ENCODE assay signal across 33 mouse cellular contexts in genomic region chr14:86788880-86789641, GRCm38 (mm10).
DNase-seq lines count a peak whose midpoint lies in the region; ATAC-seq lines count a peak whose summit lies in the region.
"Had no signal": no experiment of that assay in that cellular context is flagged by ENCODE, and none has a peak within 500 bp of the region (broad histone marks: within the 10 kb centered on the region; RNA-seq: fewer than 3 reads in every experiment).

No protein-coding gene starts in this region.

- H3K9me3 ChIP-seq in kidney, embryonic 15.5 days (replicated peaks): no peaks in the 10 kb centered on the region
- no peaks in the 10 kb centered on the region for H3K9me3 ChIP-seq in neural tube, embryonic 12.5 days
- no peaks in the 10 kb centered on the region for H3K9me3 ChIP-seq in neural tube, embryonic 15.5 days (replicated peaks)
- H3K9me3 ChIP-seq: embryonic facial prominence, embryonic 13.5 days; forebrain, embryonic 10.5 days; forebrain, embryonic 15.5 days; G1E; heart, embryonic 13.5 days; liver, embryonic 12.5 days; megakaryocyte, embryonic 14.5 days; stomach, embryonic 15.5 days had no signal

- H3K9ac ChIP-seq in kidney, embryonic 15.5 days: no peak overlapping the region
- no peak overlapping the region for H3K9ac ChIP-seq in neural tube, embryonic 12.5 days
- no peak overlapping the region for H3K9ac ChIP-seq in neural tube, embryonic 15.5 days (replicated peaks)
- H3K9ac ChIP-seq: embryonic facial prominence, embryonic 13.5 days; forebrain, embryonic 15.5 days; heart, embryonic 13.5 days; liver, embryonic 12.5 days; liver, postnatal 0 days; stomach, embryonic 15.5 days had no signal

- 0 out of 2 replicates have a peak, but pooled peaks cover under 1% of the 10 kb centered on the region for H3K36me3 ChIP-seq in kidney, embryonic 15.5 days
- no peaks in the 10 kb centered on the region for H3K36me3 ChIP-seq in neural tube, embryonic 12.5 days
- H3K36me3 ChIP-seq in neural tube, embryonic 15.5 days: no peaks in the 10 kb centered on the region
- H3K36me3 ChIP-seq: embryonic facial prominence, embryonic 13.5 days; forebrain, embryonic 15.5 days; stomach, embryonic 15.5 days had no signal

- H3K4me1 ChIP-seq in kidney, embryonic 15.5 days: no peaks in the 10 kb centered on the region
- H3K4me1 ChIP-seq in neural tube, embryonic 12.5 days: 0 out of 2 replicates have a peak, but pooled peaks cover 4% of the 10 kb centered on the region
- peaks cover 4% of the 10 kb centered on the region; the same call in 1 of the 2 replicates for H3K4me1 ChIP-seq in neural tube, embryonic 15.5 days
- H3K4me1 ChIP-seq: embryonic facial prominence, embryonic 13.5 days; liver, embryonic 12.5 days; stomach, embryonic 15.5 days had no signal

- 64% methylated on average over 6 of the region's 6 CpGs for WGBS in kidney, embryonic 15.5 days
- WGBS in neural tube, embryonic 12.5 days: 77% methylated on average over 6 of the region's 6 CpGs
- WGBS in neural tube, embryonic 15.5 days: 66% methylated on average over 6 of the region's 6 CpGs

- H3K27me3 ChIP-seq in kidney, embryonic 15.5 days: no peaks in the 10 kb centered on the region
- no peaks in the 10 kb centered on the region for H3K27me3 ChIP-seq in neural tube, embryonic 12.5 days (replicated peaks)
- H3K27me3 ChIP-seq in neural tube, embryonic 15.5 days (replicated peaks): no peaks in the 10 kb centered on the region
- H3K27me3 ChIP-seq: CH12.LX; embryonic facial prominence, embryonic 13.5 days; forebrain, embryonic 15.5 days; heart, embryonic 13.5 days; liver, embryonic 12.5 days; megakaryocyte, embryonic 14.5 days; stomach, embryonic 15.5 days had no signal

- no peak overlapping the region for H3K27ac ChIP-seq in kidney, embryonic 15.5 days
- H3K27ac ChIP-seq in neural tube, embryonic 12.5 days: no peak overlapping the region
- H3K27ac ChIP-seq in neural tube, embryonic 15.5 days (replicated peaks): no peak overlapping the region
- H3K27ac ChIP-seq: embryonic facial prominence, embryonic 13.5 days; forebrain, embryonic 10.5 days; forebrain, embryonic 15.5 days; gastrocnemius, adult 2 months; heart, embryonic 13.5 days; liver, embryonic 12.5 days; stomach, embryonic 15.5 days had no signal

- no peak; the same call in 1 of the 2 replicates for ATAC-seq in cerebellum, adult (ENCODE audit: insufficient number of reproducible peaks, low FRiP score, low TSS enrichment)
- peak; percentile 56; the same call in 1 of the 2 replicates for ATAC-seq in kidney, embryonic 15.5 days (replicated peaks; ENCODE audit: low FRiP score)
- peak; percentile 33; the same call in 1 of the 2 replicates for ATAC-seq in neural tube, embryonic 12.5 days (ENCODE audit: low FRiP score, low read depth)
- ATAC-seq in neural tube, embryonic 15.5 days (ENCODE audit: low FRiP score): no peak
- ATAC-seq in frontal cortex, adult (ENCODE audit: low TSS enrichment): no peak
- ATAC-seq: forebrain, embryonic 15.5 days; inflammation-experienced regulatory T-cells, adult 6 months; liver, embryonic 12.5 days; liver, postnatal 0 days had no signal

- DNase-seq in cerebellum, postnatal 10 days: peak; percentile 16 to 29
- no peak for DNase-seq in kidney, adult 11 months
- peak; percentile 35 for DNase-seq in retina, embryonic 14.5 days (ENCODE audit: low spot score)
- DNase-seq: adrenal gland, postnatal 10 days; cerebellum, adult 11-12 months; cerebellum, adult 9-11 months; gastrocnemius, adult 2 months; gastrocnemius, postnatal 36 days; heart, postnatal 10 days; kidney, adult 18-20 months; kidney, postnatal 10 days; layer of hippocampus, postnatal 36 days; left cerebral cortex, postnatal 4 days; liver, postnatal 0 days; lung, postnatal 36 days; right cerebral cortex, postnatal 25 days; thymus, adult 18-20 months; thymus, postnatal 4 days had no signal

- H3K4me2 ChIP-seq in kidney, embryonic 15.5 days: no peak overlapping the region
- H3K4me2 ChIP-seq in neural tube, embryonic 12.5 days (replicated peaks): no peak overlapping the region
- no peak overlapping the region for H3K4me2 ChIP-seq in neural tube, embryonic 15.5 days
- H3K4me2 ChIP-seq: embryonic facial prominence, embryonic 13.5 days; forebrain, embryonic 15.5 days; heart, embryonic 13.5 days; liver, embryonic 12.5 days; stomach, embryonic 15.5 days had no signal

- no peak overlapping the region for H3K4me3 ChIP-seq in kidney, embryonic 15.5 days (replicated peaks)
- no peak overlapping the region for H3K4me3 ChIP-seq in neural tube, embryonic 12.5 days
- no peak overlapping the region for H3K4me3 ChIP-seq in neural tube, embryonic 15.5 days (replicated peaks)
- H3K4me3 ChIP-seq: embryonic facial prominence, embryonic 13.5 days; forebrain, embryonic 10.5 days; forebrain, embryonic 15.5 days; gastrocnemius, adult 2 months; heart, embryonic 13.5 days; liver, embryonic 12.5 days; megakaryocyte, embryonic 14.5 days; stomach, embryonic 15.5 days had no signal

Comparison
In these comparisons a context has a peak if more than half of its experiments do, and no peak if none do; other contexts are left out.
1. ATAC-seq: peak in kidney, embryonic 15.5 days (single experiment) and neural tube, embryonic 12.5 days (single experiment); none in cerebellum, adult (single experiment), neural tube, embryonic 15.5 days (single experiment) and frontal cortex, adult (single experiment).